Mouse (Mus musculus): ENCODE measurements around the gene Ubl4a. TPM values are rescaled to one million over a fixed set of nuclear protein-coding genes. Genes with fewer than 3 reads are reported as not detected.

Gene Ubl4a
- total RNA-seq, 2 experiments from 2014 or later: 51.1 to 51.7 TPM

Small RNA genes within 50 kb of the gene (microRNA-seq; reads per million reads assigned to microRNA genes)
- gene Mir7092: 0 reads per million in 2 experiments

Other genes starting within 250 kb of the Ubl4a start
- gene Opn1mw, start 245.8 kb downstream of the Ubl4a start, total RNA-seq (2021): not detected
- 10 to 100 TPM; 32.5 to 38.9 TPM for gene Mecp2, start 237.9 kb downstream of the Ubl4a start, total RNA-seq (2021)
- gene Tex28, start 205.4 kb downstream of the Ubl4a start, total RNA-seq (2021): not detected
- not detected for gene Tktl1, start 196.0 kb downstream of the Ubl4a start, total RNA-seq (2021)
- 100 to 1,000 TPM; 113 to 163 TPM for gene Flna, start 123.4 kb downstream of the Ubl4a start, total RNA-seq (2021)
- 10 to 100 TPM; 23.3 to 25.2 TPM for gene Emd, start 118.5 kb downstream of the Ubl4a start, total RNA-seq (2021)
- 100 to 1,000 TPM; 163 to 167 TPM for gene Rpl10, start 102.4 kb downstream of the Ubl4a start, total RNA-seq (2021)
- 10 to 100 TPM; 41.7 to 47.4 TPM for gene Taz, start 91.3 kb downstream of the Ubl4a start, total RNA-seq (2021)
- gene Dnase1l1, start 90.9 kb downstream of the Ubl4a start, total RNA-seq (2021): 10 to 100 TPM; 62.8 to 69.4 TPM
- gene Atp6ap1, start 76.1 kb downstream of the Ubl4a start, total RNA-seq (2021): 10 to 100 TPM; 88.7 to 99.7 TPM
- gene Gdi1, start 68.2 kb downstream of the Ubl4a start, total RNA-seq (2021): 10 to 100 TPM; 44.8 to 50.9 TPM
- 10 to 100 TPM; 27.1 to 31.2 TPM for gene Fam50a, start 60.2 kb downstream of the Ubl4a start, total RNA-seq (2021)
- gene Plxna3, start 44.2 kb downstream of the Ubl4a start, total RNA-seq (2021): 1 to 10 TPM; 2.5 to 5.8 TPM
- gene Lage3, start 19.6 kb downstream of the Ubl4a start, total RNA-seq (2021): 10 to 100 TPM; 40.6 to 45.2 TPM
- 1 to 10 TPM; 4.8 to 5.6 TPM for gene Slc10a3, start 131 bp upstream of the Ubl4a start, total RNA-seq (2021)
- 10 to 100 TPM; 18.3 to 18.4 TPM for gene Fam3a, start 20.1 kb upstream of the Ubl4a start, total RNA-seq (2021)
- 10 to 100 TPM; 25.1 to 27.5 TPM for gene Ikbkg, start 20.1 kb upstream of the Ubl4a start, total RNA-seq (2021)
- 1 to 10 TPM; 6.9 to 8.2 TPM for gene G6pdx, start 56.0 kb upstream of the Ubl4a start, total RNA-seq (2021)
- not detected for gene Gm6880, start 108.2 kb upstream of the Ubl4a start, total RNA-seq (2021)
- gene Olfr1326-ps1, start 201.7 kb upstream of the Ubl4a start, total RNA-seq (2021): not detected
- not detected for gene Olfr1325, start 219.5 kb upstream of the Ubl4a start, total RNA-seq (2021)

Data from gastrocnemius, postnatal 10 days (tissue).